Mouse (Mus musculus) MEL (cell line): ENCODE data around the gene Samd8. TPM values are rescaled to one million over a fixed set of nuclear protein-coding genes. Genes with fewer than 3 reads are reported as not detected.
A peak's percentile ranks its signal among the peaks of the same experiment; 100 is the strongest.

Experiments
- DNase-seq: peaks from one replicate; pipeline ENCODE4 v3.0.0; 2011; ENCODE audit warnings: low read depth, low spot score
- H3K27ac ChIP-seq: 2 replicates; pipeline ENCODE4 v1.5.1; 2012; ENCODE audit warnings: low read depth, mild to moderate bottlenecking, control low read depth, low read length, moderate library complexity; ENCODE audit not compliant: control insufficient read depth
- H3K27me3 ChIP-seq, 2 experiments: fragments of 150-350 bp in 1 of 2; sonication (generic) in 1 of 2; 2 replicates each; pipeline ENCODE4 v1.6.1; 2012; ENCODE audit warnings: low read length in 2 of 2, mild to moderate bottlenecking in 2 of 2, improper control_type of control experiment in 1 of 2, moderate library complexity in 1 of 2; ENCODE audit not compliant: insufficient read depth in 2 of 2, control insufficient read depth in 1 of 2
- H3K36me3 ChIP-seq, 2 experiments: 2 replicates each; pipeline ENCODE4 v1.6.1; 2012 to 2014; ENCODE audit warnings: low read length in 2 of 2, improper control_type of control experiment in 1 of 2, inconsistent platforms in 1 of 2, mild to moderate bottlenecking in 1 of 2; ENCODE audit not compliant: insufficient read depth in 2 of 2, control insufficient read depth in 1 of 2
- H3K4me1 ChIP-seq, 2 experiments: fragments of 150-350 bp in 1 of 2; sonication (generic) in 1 of 2; 2 replicates each; pipeline ENCODE4 v1.6.1; 2012; ENCODE audit warnings: low read length in 2 of 2, improper control_type of control experiment in 1 of 2, mild to moderate bottlenecking in 1 of 2; ENCODE audit not compliant: insufficient read depth in 2 of 2, control insufficient read depth in 1 of 2
- H3K4me3 ChIP-seq, 2 experiments: fragments of 150-350 bp in 1 of 2; sonication (generic) in 1 of 2; 2 replicates each; pipeline ENCODE4 v1.5.1; 2012; ENCODE audit warnings: low read depth in 2 of 2, low read length in 2 of 2, mild to moderate bottlenecking in 2 of 2, moderate library complexity in 2 of 2, control low read depth in 1 of 2, improper control_type of control experiment in 1 of 2; ENCODE audit not compliant: control insufficient read depth in 1 of 2, insufficient read depth in 1 of 2
- H3K79me2 ChIP-seq: 2 replicates; pipeline ENCODE4 v1.6.1; 2012; ENCODE audit warnings: mild to moderate bottlenecking, low read length, moderate library complexity; ENCODE audit not compliant: control insufficient read depth, poor library complexity, insufficient read depth
- H3K9ac ChIP-seq: 2 replicates; pipeline ENCODE4 v1.6.1; 2012; ENCODE audit warnings: low read depth, mild to moderate bottlenecking, control low read depth, low read length, moderate library complexity; ENCODE audit not compliant: control insufficient read depth, poor library complexity, severe bottlenecking
- H3K9me3 ChIP-seq: fragments of 150-350 bp; sonication (generic); replicated peaks from 2 replicates; pipeline ENCODE4 v1.6.1; 2012; ENCODE audit warnings: mild to moderate bottlenecking, low read length, improper control_type of control experiment, moderate library complexity; ENCODE audit not compliant: insufficient read depth
- CHD2 ChIP-seq: IDR thresholded peaks from 2 replicates; pipeline ENCODE4 v1.6.1; 2011; ENCODE audit warnings: low read length, improper control_type of control experiment
- CTCF ChIP-seq, 3 experiments: IDR thresholded peaks in 2 of 3; conservative IDR thresholded peaks in 1 of 3; 2 replicates each; pipeline ENCODE4 v1.5.1; 2011 to 2012; ENCODE audit warnings: low read length in 3 of 3, low read depth in 2 of 3, mild to moderate bottlenecking in 2 of 3, improper control_type of control experiment in 1 of 3, inconsistent platforms in 1 of 3, mixed read lengths in 1 of 3, moderate library complexity in 1 of 3; ENCODE audit not compliant: control insufficient read depth in 1 of 3, insufficient read depth in 1 of 3, poor library complexity in 1 of 3, severe bottlenecking in 1 of 3
- E2F4 ChIP-seq: IDR thresholded peaks from 2 replicates; pipeline ENCODE4 v1.6.1; 2011; ENCODE audit warnings: low read depth, low read length, improper control_type of control experiment, borderline replicate concordance
- EP300 ChIP-seq, 2 experiments: IDR thresholded peaks; 2 replicates each; pipeline ENCODE4 v1.6.1; 2011; ENCODE audit warnings: improper control_type of control experiment in 2 of 2, low read length in 2 of 2, low read depth in 1 of 2, mild to moderate bottlenecking in 1 of 2
- ETS1 ChIP-seq: IDR thresholded peaks from 2 replicates; pipeline ENCODE4 v1.6.1; 2012; ENCODE audit warnings: low read depth, mild to moderate bottlenecking, inconsistent platforms, low read length, improper control_type of control experiment, moderate library complexity
- GATA1 ChIP-seq: IDR thresholded peaks from 2 replicates; pipeline ENCODE4 v1.6.1; 2011; ENCODE audit warnings: low read depth, low read length, improper control_type of control experiment
- MAX ChIP-seq: IDR thresholded peaks from 2 replicates; pipeline ENCODE4 v1.6.1; 2011; ENCODE audit warnings: low read length, improper control_type of control experiment
- MXI1 ChIP-seq: IDR thresholded peaks from 2 replicates; pipeline ENCODE4 v1.6.1; 2011; ENCODE audit warnings: mild to moderate bottlenecking, low read depth, low read length, improper control_type of control experiment
- NELFE ChIP-seq: IDR thresholded peaks from 2 replicates; pipeline ENCODE4 v1.6.1; 2011; ENCODE audit warnings: low read depth, low read length, improper control_type of control experiment
- RCOR1 ChIP-seq: IDR thresholded peaks from 2 replicates; pipeline ENCODE4 v1.6.1; 2012; ENCODE audit warnings: low read depth, mild to moderate bottlenecking, inconsistent platforms, low read length, improper control_type of control experiment
- SMC3 ChIP-seq: IDR thresholded peaks from 2 replicates; pipeline ENCODE4 v1.6.1; 2011; ENCODE audit warnings: low read depth, low read length, improper control_type of control experiment
- TCF12 ChIP-seq: IDR thresholded peaks from 2 replicates; pipeline ENCODE4 v1.6.1; 2014; ENCODE audit warnings: low read depth, mild to moderate bottlenecking, inconsistent platforms, low read length, improper control_type of control experiment, moderate library complexity
- USF1 ChIP-seq: IDR thresholded peaks from 2 replicates; pipeline ENCODE4 v1.6.1; 2014; ENCODE audit warnings: low read depth, mild to moderate bottlenecking, inconsistent platforms, low read length, improper control_type of control experiment, moderate library complexity
- polyA plus RNA-seq, 2 experiments: library from polyadenylated mRNA; stranded (reverse) in 1 of 2; unstranded in 1 of 2; fragments of >175 nt in 1 of 2; fragments of >200 nt in 1 of 2; gene quantifications; 2 replicates each; pipeline versions ENCODE4 v1.2.1 to v1.2.4; 2012; ENCODE audit warnings: low replicate concordance in 2 of 2, low read depth in 1 of 2; ENCODE audit not compliant: insufficient read length in 2 of 2, insufficient read depth in 1 of 2, missing spikeins in 1 of 2
- total RNA-seq: library from RNA; depleted of rRNA; stranded (reverse); fragments of 300-350 nt; gene quantifications from 2 replicates; pipeline ENCODE4 v1.2.3, GENCODE M21; 2012

Samd8 gene
- total and polyA plus RNA-seq, 3 experiments = 5.8 to 6.8 TPM; not detected in 1

DNA sequence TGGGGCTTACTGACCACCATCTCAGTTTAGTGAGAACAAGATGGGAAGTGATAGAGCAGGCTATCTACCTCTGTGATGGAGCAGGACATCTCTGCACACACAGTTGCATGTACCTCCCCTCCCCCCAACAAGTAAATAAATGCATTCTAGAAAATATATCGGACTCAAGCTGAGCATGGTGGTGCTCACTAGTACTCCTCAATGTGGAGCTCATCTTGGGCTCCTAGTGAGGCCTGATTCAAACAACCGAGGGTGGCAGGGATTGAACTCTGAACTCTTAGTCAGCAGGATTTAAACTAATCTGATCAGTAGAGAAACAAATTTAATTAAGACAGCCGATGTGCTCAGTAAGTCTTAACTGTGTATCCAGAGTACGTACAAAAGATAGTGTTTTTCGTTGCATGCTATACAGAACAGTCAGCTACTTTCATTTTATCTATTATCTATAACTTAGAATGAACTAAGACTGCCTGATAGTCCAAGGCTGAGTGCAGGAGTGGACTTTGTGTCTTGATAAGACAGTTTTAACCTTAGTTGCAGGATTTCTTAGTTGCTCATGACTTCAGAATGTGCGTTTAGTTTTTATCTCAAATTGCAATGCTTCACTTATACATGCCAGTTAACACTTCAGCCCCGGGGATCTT is 15.5 kb downstream of the Samd8 start:
- peaks cover 15% of the 10 kb centered on the region for H3K79me2 ChIP-seq
- H3K9ac ChIP-seq = no peak overlapping the region
- TF ChIP-seq NELFE = no peak
- TF ChIP-seq TCF12 = peak; percentile 55; the same call in 1 of the 2 replicates
- TF ChIP-seq CHD2 = no peak
- TF ChIP-seq GATA1 = peak; percentile 62
- peak; percentile 21 to 36; a peak in 2 of 4 replicates for TF ChIP-seq EP300 (IDR thresholded peaks at IDR 0.05; ENCODE audit: low read depth in 1 of 2, low read length in 2 of 2)
- no peak for TF ChIP-seq MXI1
- no peak for TF ChIP-seq RCOR1
- peak; percentile 39; the same call in 1 of the 2 replicates for TF ChIP-seq ETS1
- peak overlapping the region; percentile 18 to 54; a peak in 3 of 4 replicates for H3K4me3 ChIP-seq
- peaks cover 0 to 17% of the 10 kb centered on the region in 2 experiments; a peak in 2 of 4 replicates for H3K36me3 ChIP-seq
- H3K27ac ChIP-seq = peak overlapping the region; percentile 13; the same call in 1 of the 2 replicates
- H3K4me1 ChIP-seq = peaks cover 15 to 17% of the 10 kb centered on the region in 2 experiments
- DNase-seq = peak; percentile 61
- H3K27me3 ChIP-seq = no peaks in the 10 kb centered on the region
- no peaks in the 10 kb centered on the region for H3K9me3 ChIP-seq

DNA sequence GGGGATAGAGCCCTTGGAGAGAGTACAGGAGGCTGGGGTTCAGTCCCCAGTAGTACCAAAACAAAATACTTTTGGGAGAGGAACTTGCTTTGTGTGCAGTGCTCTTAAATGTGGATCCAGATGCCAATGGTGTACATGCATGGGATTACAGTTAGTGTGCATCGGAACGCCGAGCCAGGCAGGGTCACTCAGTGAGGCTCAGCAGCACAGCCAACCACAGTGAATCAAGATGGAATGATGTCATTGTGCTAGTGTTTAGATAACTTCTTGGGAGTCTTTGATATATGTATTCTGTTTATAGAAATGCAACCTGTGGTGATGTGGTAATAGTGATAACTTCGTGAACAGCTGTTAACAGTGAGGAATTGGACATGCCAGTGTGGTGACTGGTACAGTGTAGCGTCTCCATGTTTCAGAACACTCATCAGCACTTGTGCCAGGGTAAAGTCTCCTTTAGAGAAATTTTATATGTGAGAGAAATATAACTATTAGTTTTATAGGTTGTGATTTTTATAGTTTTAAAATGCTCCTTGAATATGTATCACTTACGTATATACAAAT is 16.1 kb downstream of the Samd8 start:
- Histone ChIP-seq H3K9ac (no peak overlapping the region), H3K27ac (peak overlapping the region; percentile 13), H3K27me3 (no peaks in the 10 kb centered on the region), H3K4me1 (peaks cover 15 to 17% of the 10 kb centered on the region in 2 experiments), H3K79me2 (peaks cover 10% of the 10 kb centered on the region), H3K36me3 (peaks cover 0 to 17% of the 10 kb centered on the region in 2 experiments; a peak in 2 of 4 replicates), H3K4me3 (peak overlapping the region; percentile 0 to 54; a peak in 2 of 4 replicates), H3K9me3 (no peaks in the 10 kb centered on the region)
- no peak for DNase-seq
- TF ChIP-seq SMC3 = no peak
- TF ChIP-seq CTCF (IDR thresholded peaks at IDR 0.05 in 2 of 3, conservative IDR thresholded peaks at IDR 0.05 in 1 of 3; ENCODE audit: control insufficient read depth in 1 of 3, insufficient read depth in 1 of 3, low read depth in 2 of 3, low read length in 3 of 3, poor library complexity in 1 of 3, severe bottlenecking in 1 of 3) = no peak
- TF ChIP-seq MAX = no peak
- TF ChIP-seq E2F4 = no peak
- TF ChIP-seq EP300 (IDR thresholded peaks at IDR 0.05; ENCODE audit: low read depth in 1 of 2, low read length in 2 of 2) = no peak
- no peak for TF ChIP-seq ETS1
- TF ChIP-seq USF1 = no peak
